Mouse (Mus musculus): ENCODE results near the gene Bbx. TPM values are rescaled to one million over a fixed set of nuclear protein-coding genes. Genes with fewer than 3 reads are reported as not detected.

Bbx gene
- polyA plus RNA-seq, 1 experiment from 2014 or later = 27.9 TPM

DNA sequence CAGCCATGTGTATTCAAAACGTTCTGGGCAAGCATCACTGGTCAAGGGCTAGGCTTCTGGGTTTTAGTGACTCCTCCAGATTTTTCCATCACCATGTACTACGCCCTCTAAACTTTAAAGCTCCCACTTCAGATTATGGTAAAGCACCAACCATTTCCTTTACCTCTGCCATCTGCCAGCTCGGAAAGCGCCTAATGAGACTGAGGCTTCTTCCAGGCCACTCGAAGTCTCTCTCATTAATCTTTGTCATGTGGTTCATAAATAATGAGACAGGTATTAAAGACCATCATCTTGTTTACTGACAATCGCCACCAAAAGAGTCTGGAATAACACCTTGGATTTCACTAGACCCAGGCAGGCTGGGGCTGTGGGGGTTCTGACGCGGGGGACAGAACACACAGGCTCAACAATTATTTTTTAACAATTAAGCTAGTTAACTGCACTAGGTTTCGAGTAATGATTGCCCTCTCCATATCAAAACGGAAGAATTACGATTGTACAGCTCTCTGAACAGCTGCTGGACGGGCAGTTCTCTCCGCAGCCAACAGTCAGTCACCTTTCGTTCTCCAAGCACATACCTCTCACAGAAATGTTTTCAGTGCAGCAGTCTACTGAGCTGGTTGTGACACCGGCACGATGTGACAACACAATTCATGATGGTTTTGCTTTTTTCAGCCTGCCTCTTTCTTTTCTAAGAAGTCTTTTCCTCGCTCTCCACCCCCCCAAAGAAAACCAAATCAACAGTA lies 68.6 kb downstream of the Bbx start:
- 37% methylated on average over 17 of the region's 17 CpGs for WGBS
- 0 out of 2 replicates have a peak, but pooled peaks have one; percentile 42 for ATAC-seq (replicated peaks; ENCODE audit: extremely low read depth, insufficient read depth, low FRiP score)
- no peaks in the 10 kb centered on the region for H3K27me3 ChIP-seq (ENCODE audit: control insufficient read depth, insufficient read depth, low read length)

DNA sequence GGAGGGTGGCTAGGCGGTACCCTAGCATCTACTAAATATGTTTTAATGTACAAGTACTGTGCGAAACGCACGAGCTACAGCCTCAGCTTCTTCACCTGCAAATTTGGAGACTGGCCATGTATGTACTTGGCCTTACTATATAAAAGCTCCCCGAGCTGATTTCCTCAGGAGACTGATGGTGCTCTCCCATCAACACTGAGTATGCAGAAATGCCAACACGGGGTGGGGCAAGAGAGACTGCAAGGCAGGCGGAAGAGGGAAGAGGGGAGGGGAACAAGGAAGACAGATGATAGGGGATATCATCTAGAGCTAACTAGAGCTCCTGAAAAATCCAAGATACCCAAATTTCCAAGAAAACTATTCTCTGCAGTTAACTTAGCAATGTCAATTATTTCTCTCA lies 71.6 kb downstream of the Bbx start:
- Histone ChIP-seq H3K36me3 (ENCODE audit: control insufficient read depth, insufficient read depth) (no peaks in the 10 kb centered on the region), H3K9me3 (replicated peaks; ENCODE audit: control insufficient read depth, low read length) (no peaks in the 10 kb centered on the region), H3K27me3 (ENCODE audit: control insufficient read depth, insufficient read depth, low read length) (no peaks in the 10 kb centered on the region), H3K4me2 (ENCODE audit: low read depth, low read length) (no peak overlapping the region), H3K4me1 (ENCODE audit: control insufficient read depth, insufficient read depth, low read length) (peaks cover 17% of the 10 kb centered on the region), H3K9ac (ENCODE audit: low read length) (no peak overlapping the region), H3K27ac (ENCODE audit: low read length) (no peak overlapping the region), H3K4me3 (ENCODE audit: low read length) (no peak overlapping the region)
- WGBS = 72% methylated on average over 7 of the region's 7 CpGs
- no peak for ATAC-seq (replicated peaks; ENCODE audit: extremely low read depth, insufficient read depth, low FRiP score)

More for the DNA sequence above, 68.6 kb downstream of the Bbx start:
- Histone ChIP-seq H3K27ac (ENCODE audit: low read length) (peak overlapping the region; percentile 81), H3K4me3 (ENCODE audit: low read length) (peak overlapping the region; percentile 58), H3K4me2 (ENCODE audit: low read depth, low read length) (peak overlapping the region; percentile 74), H3K36me3 (ENCODE audit: control insufficient read depth, insufficient read depth) (no peaks in the 10 kb centered on the region), H3K9me3 (replicated peaks; ENCODE audit: control insufficient read depth, low read length) (no peaks in the 10 kb centered on the region), H3K9ac (ENCODE audit: low read length) (peak overlapping the region; percentile 69), H3K4me1 (ENCODE audit: control insufficient read depth, insufficient read depth, low read length) (peaks cover 25% of the 10 kb centered on the region)

DNA sequence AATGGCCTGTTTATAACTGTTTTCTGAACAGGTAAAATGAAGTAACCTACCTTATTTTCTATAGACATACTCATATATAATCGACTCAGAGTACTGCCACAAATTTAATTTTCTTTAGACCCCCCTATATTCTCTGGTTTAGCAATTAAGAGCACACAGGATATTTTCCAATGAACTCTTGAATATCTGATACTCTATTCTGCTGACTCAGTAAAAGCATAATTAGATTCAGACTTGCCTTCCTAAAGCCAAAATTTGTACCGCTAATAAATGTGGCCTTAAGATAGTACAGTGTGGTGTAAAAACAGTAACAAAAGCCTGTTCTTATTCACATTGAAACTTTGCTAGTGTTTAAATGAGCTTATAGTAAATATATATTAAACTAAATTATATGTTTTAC lies 102.5 kb downstream of the Bbx start:
- no peak overlapping the region for H3K9ac ChIP-seq (ENCODE audit: low read length)
- H3K4me1 ChIP-seq (ENCODE audit: control insufficient read depth, insufficient read depth, low read length) = no peaks in the 10 kb centered on the region
- H3K9me3 ChIP-seq (replicated peaks; ENCODE audit: control insufficient read depth, low read length) = no peaks in the 10 kb centered on the region
- no peak overlapping the region for H3K27ac ChIP-seq (ENCODE audit: low read length)
- H3K36me3 ChIP-seq (ENCODE audit: control insufficient read depth, insufficient read depth) = no peaks in the 10 kb centered on the region
- no peak for ATAC-seq (replicated peaks; ENCODE audit: extremely low read depth, insufficient read depth, low FRiP score)
- no peaks in the 10 kb centered on the region for H3K27me3 ChIP-seq (ENCODE audit: control insufficient read depth, insufficient read depth, low read length)
- H3K4me2 ChIP-seq (ENCODE audit: low read depth, low read length) = no peak overlapping the region
- 89% methylated on average over 2 of the region's 2 CpGs for WGBS
- no peak overlapping the region for H3K4me3 ChIP-seq (ENCODE audit: low read length)

DNA sequence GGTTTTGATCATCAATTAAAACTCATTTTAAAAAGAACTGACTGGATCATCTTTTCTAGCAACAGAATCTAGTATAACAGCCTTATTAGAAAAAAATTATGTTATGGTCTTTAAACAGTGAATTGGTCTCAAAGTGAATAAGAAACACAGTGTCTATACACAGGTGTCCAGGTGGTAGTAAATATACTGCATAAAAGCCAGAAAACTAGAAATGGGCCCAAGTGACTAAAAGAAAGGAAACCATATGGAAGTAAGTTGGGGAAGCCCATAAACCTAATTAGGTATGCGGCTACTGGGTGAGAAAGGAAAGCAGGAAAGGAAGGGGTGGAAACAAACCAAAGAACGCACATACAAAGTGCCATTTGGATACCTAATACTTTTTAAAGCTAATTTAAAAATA lies 107.4 kb downstream of the Bbx start:
- no peak overlapping the region for H3K4me3 ChIP-seq (ENCODE audit: low read length)
- no peaks in the 10 kb centered on the region for H3K4me1 ChIP-seq (ENCODE audit: control insufficient read depth, insufficient read depth, low read length)
- 93% methylated on average over 2 of the region's 2 CpGs for WGBS
- ATAC-seq (replicated peaks; ENCODE audit: extremely low read depth, insufficient read depth, low FRiP score) = no peak
- no peak overlapping the region for H3K9ac ChIP-seq (ENCODE audit: low read length)
- no peak overlapping the region for H3K27ac ChIP-seq (ENCODE audit: low read length)
- no peaks in the 10 kb centered on the region for H3K27me3 ChIP-seq (ENCODE audit: control insufficient read depth, insufficient read depth, low read length)
- H3K36me3 ChIP-seq (ENCODE audit: control insufficient read depth, insufficient read depth) = no peaks in the 10 kb centered on the region
- H3K9me3 ChIP-seq (replicated peaks; ENCODE audit: control insufficient read depth, low read length) = no peaks in the 10 kb centered on the region
- H3K4me2 ChIP-seq (ENCODE audit: low read depth, low read length) = no peak overlapping the region

DNA sequence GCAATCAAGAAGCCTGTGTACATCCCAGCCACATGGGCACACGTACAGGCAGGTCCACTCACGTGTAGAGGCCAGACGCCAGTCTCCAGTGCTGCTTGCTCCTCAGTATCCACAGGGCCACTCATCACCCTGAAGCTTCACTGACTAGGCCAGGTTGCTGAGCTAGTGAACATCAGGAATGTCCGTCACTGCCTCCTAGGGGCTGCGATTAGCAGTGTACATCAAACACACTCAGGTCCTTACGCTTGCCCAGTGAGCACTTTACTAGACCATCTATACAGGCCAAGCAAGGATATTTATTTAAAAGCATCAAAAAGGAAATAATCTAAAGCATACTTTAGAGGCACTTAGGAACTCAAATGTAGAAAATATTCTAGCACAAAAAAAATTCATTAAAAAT lies 107.9 kb downstream of the Bbx start:
- no peak for ATAC-seq (replicated peaks; ENCODE audit: extremely low read depth, insufficient read depth, low FRiP score)
- Histone ChIP-seq H3K27me3 (ENCODE audit: control insufficient read depth, insufficient read depth, low read length) (no peaks in the 10 kb centered on the region), H3K4me2 (ENCODE audit: low read depth, low read length) (no peak overlapping the region), H3K9me3 (replicated peaks; ENCODE audit: control insufficient read depth, low read length) (no peaks in the 10 kb centered on the region), H3K36me3 (ENCODE audit: control insufficient read depth, insufficient read depth) (no peaks in the 10 kb centered on the region), H3K9ac (ENCODE audit: low read length) (no peak overlapping the region), H3K4me1 (ENCODE audit: control insufficient read depth, insufficient read depth, low read length) (no peaks in the 10 kb centered on the region), H3K4me3 (ENCODE audit: low read length) (no peak overlapping the region), H3K27ac (ENCODE audit: low read length) (no peak overlapping the region)
- WGBS = 79% methylated on average over 6 of the region's 6 CpGs

DNA sequence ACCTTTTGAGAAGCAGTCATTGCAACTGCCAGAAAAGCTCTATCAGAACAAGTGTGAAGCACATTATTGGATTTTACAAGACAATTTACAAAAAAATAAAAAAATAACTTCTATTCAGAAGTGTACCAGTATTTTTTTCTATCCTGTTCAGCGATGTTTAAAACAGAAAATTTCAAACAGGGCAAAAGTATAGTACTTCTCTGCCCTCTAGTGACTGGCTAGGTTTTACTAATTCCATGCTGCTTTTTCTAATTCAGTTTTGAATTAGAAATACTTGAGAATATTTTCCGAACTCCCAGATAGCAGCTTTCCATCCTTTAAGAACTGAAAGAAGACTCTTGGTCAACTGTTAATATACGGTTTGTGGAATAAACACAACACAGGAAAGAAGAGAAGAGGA lies 110.8 kb downstream of the Bbx start:
- no peak for ATAC-seq (replicated peaks; ENCODE audit: extremely low read depth, insufficient read depth, low FRiP score)
- Histone ChIP-seq H3K27me3 (ENCODE audit: control insufficient read depth, insufficient read depth, low read length) (no peaks in the 10 kb centered on the region), H3K9me3 (replicated peaks; ENCODE audit: control insufficient read depth, low read length) (no peaks in the 10 kb centered on the region), H3K36me3 (ENCODE audit: control insufficient read depth, insufficient read depth) (no peaks in the 10 kb centered on the region), H3K4me1 (ENCODE audit: control insufficient read depth, insufficient read depth, low read length) (no peaks in the 10 kb centered on the region), H3K27ac (ENCODE audit: low read length) (no peak overlapping the region), H3K9ac (ENCODE audit: low read length) (no peak overlapping the region), H3K4me3 (ENCODE audit: low read length) (no peak overlapping the region), H3K4me2 (ENCODE audit: low read depth, low read length) (no peak overlapping the region)
- 74% methylated on average over 3 of the region's 3 CpGs for WGBS

DNA sequence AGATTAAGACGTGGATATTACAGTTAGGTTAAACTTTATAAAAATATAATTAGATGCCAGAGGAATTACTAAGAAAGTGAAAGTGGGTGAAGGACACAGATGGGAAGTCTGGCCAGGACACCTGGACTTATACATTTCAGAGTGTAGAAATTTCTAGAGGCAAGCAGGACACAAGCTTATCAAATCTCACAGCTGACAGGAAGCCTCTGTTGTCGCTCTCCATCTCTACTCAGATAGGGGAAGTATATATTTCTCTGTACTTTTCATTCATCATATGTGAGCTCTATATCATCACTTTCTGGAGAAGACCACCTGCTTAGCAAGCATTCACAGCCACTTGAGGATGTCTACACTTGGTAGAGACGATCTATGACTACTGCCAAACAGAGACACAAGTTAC lies 113.9 kb downstream of the Bbx start:
- no peaks in the 10 kb centered on the region for H3K9me3 ChIP-seq (replicated peaks; ENCODE audit: control insufficient read depth, low read length)
- no peak overlapping the region for H3K4me2 ChIP-seq (ENCODE audit: low read depth, low read length)
- H3K4me1 ChIP-seq (ENCODE audit: control insufficient read depth, insufficient read depth, low read length) = no peaks in the 10 kb centered on the region
- WGBS = 53% methylated on average over 3 of the region's 3 CpGs
- H3K4me3 ChIP-seq (ENCODE audit: low read length) = no peak overlapping the region
- H3K36me3 ChIP-seq (ENCODE audit: control insufficient read depth, insufficient read depth) = no peaks in the 10 kb centered on the region
- no peak overlapping the region for H3K9ac ChIP-seq (ENCODE audit: low read length)
- H3K27me3 ChIP-seq (ENCODE audit: control insufficient read depth, insufficient read depth, low read length) = no peaks in the 10 kb centered on the region
- H3K27ac ChIP-seq (ENCODE audit: low read length) = no peak overlapping the region
- no peak for ATAC-seq (replicated peaks; ENCODE audit: extremely low read depth, insufficient read depth, low FRiP score)

DNA sequence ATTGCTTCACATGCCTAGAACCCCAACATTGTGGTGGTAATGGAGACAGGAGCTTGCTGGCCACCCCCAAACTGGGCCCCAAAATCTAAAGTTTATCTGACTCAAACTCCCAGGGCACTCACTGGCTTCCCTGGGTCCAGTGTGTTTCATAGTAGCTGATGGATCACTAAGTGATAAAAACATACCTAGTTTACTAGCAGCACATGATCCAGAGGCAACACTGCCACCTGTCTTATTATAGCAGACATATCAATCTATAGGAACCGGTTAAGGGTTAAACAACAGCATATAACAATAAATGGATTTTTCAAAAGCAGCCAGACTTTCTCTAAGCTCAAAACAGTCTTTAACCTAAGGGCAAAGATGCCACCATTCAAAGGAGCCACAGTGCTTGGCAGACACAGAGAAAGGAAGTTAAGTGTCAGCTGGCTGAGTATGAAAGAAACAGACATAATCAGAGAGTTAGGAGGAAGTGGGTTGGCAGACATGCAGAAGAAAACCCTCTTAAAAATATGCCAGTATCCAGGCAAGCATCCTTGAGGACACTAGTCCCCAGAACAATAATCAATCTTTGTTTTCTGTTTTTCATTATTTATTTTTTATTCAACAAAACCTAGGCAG lies 116.7 kb downstream of the Bbx start:
- Histone ChIP-seq H3K9me3 (replicated peaks; ENCODE audit: control insufficient read depth, low read length) (no peaks in the 10 kb centered on the region), H3K9ac (ENCODE audit: low read length) (no peak overlapping the region), H3K4me2 (ENCODE audit: low read depth, low read length) (no peak overlapping the region), H3K4me1 (ENCODE audit: control insufficient read depth, insufficient read depth, low read length) (peaks cover 3% of the 10 kb centered on the region), H3K27me3 (ENCODE audit: control insufficient read depth, insufficient read depth, low read length) (no peaks in the 10 kb centered on the region), H3K27ac (ENCODE audit: low read length) (no peak overlapping the region), H3K4me3 (ENCODE audit: low read length) (no peak overlapping the region), H3K36me3 (ENCODE audit: control insufficient read depth, insufficient read depth) (no peaks in the 10 kb centered on the region)
- WGBS = 76% methylated on average over 1 of the region's 1 CpGs
- ATAC-seq (replicated peaks; ENCODE audit: extremely low read depth, insufficient read depth, low FRiP score) = no peak

DNA sequence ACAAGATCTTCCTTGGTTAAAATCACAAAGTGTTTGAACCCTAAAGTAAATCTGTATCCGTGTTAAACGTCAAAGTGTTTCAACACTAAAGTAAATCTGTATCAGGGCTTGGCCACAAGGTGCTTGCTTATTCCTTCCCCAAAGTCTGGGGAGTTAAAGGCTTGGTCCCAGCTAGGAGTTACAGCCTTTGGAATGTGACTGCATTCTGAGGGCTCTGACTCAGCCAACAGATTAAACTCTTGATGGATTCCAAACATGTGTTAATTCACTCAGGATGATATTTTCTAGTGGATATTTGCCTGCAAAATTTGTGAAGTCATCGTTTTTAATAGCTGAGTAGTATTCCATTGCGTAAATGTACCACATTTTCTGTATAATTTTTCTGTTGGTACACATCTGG lies 120.6 kb downstream of the Bbx start:
- 83% methylated on average over 4 of the region's 4 CpGs for WGBS
- Histone ChIP-seq H3K4me2 (ENCODE audit: low read depth, low read length) (no peak overlapping the region), H3K4me1 (ENCODE audit: control insufficient read depth, insufficient read depth, low read length) (peaks cover 14% of the 10 kb centered on the region), H3K4me3 (ENCODE audit: low read length) (no peak overlapping the region), H3K9me3 (replicated peaks; ENCODE audit: control insufficient read depth, low read length) (no peaks in the 10 kb centered on the region), H3K9ac (ENCODE audit: low read length) (no peak overlapping the region), H3K27ac (ENCODE audit: low read length) (no peak overlapping the region), H3K36me3 (ENCODE audit: control insufficient read depth, insufficient read depth) (no peaks in the 10 kb centered on the region), H3K27me3 (ENCODE audit: control insufficient read depth, insufficient read depth, low read length) (no peaks in the 10 kb centered on the region)
- no peak for ATAC-seq (replicated peaks; ENCODE audit: extremely low read depth, insufficient read depth, low FRiP score)
